Mouse (Mus musculus): ENCODE measurements around the gene Ift80.
"Not testable (repeated sequence)": the region's sequence is repeated elsewhere in the genome, so short reads cannot be mapped to it uniquely, and the experiment has no call there.

The Ift80 gene

DNA sequence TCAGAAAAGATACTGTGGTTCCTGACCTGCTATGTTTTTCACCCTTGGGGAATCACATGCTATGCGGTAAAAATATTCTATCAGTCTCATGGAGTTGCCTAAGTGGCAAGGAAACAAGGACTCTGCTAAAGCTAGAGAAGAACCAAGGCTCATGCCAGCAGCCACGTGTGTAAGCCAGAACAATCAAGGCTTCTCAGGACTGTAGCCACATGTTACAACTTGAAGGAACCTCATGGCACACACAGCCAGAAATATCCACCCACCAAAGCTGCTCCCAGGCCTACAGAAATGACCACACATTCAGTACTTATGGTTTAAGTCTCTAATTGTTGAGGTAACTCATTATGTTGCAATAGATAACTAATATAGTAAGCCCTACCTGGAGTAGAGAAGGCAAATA is 17.8 kb downstream of the Ift80 start:
- no peak for DNase-seq (ENCODE audit: low spot score in 2 of 2)

GRCm38 (mm10) chr3:68980898-68981297 is 23.5 kb downstream of the Ift80 start:
- no peak for DNase-seq (ENCODE audit: low spot score in 2 of 2)

- DNase-seq (ENCODE audit: low spot score in 2 of 2): no peak
Measured at GRCm38 (mm10) chr3:68979187-68979586, 25.2 kb downstream of the Ift80 start.

- no peak for DNase-seq (ENCODE audit: low spot score in 2 of 2)
Measured at GRCm38 (mm10) chr3:68977696-68978095, 26.7 kb downstream of the Ift80 start.

GRCm38 (mm10) chr3:68975533-68976490 is 28.6 kb downstream of the Ift80 start:
- no peak for DNase-seq (ENCODE audit: low spot score in 2 of 2)

DNA sequence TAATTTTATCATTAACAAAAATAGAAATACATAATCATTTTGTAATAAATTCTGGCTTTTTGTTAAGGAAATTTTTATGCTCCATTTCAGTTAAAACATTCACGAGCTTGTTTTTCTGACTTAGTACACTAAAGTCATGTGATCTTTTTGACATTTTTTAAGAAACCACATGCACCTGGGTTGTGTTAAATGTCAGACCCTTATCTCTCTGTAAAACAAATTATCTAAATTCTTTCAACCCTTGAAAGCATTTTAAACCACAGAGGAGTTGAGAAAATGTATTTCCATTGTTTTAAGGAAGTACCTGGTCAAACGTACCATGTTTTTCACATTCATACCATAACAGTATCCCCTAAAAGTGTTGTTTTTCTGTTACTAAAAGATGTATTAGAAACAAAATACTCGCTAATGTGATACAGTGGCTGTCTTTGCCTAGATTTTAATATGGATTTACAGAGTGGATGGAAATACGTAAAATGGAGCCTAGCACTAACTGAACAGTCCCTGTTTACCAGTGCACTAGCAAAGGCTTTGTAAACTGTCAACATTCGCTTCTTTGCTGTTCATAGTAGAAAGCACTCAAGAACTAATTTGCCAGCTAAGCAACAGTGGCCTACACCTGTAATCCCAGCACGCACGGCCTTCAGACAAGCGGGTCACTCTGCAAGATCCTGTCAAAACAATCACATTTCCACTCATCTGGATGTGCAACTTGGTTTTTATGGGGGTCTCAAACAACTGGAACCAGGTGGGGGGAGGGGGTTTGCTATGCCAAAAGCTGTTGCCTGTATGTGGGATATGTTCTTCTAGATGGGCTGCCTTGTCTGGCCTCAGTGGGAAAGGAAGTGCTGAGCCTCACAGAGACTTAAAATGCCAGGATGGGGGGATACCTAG is 29.5 kb downstream of the Ift80 start:
- DNase-seq (ENCODE audit: low spot score in 2 of 2): no peak

- DNase-seq (ENCODE audit: low spot score in 2 of 2): no peak
Measured at GRCm38 (mm10) chr3:68973574-68973973, 30.8 kb downstream of the Ift80 start.

DNA sequence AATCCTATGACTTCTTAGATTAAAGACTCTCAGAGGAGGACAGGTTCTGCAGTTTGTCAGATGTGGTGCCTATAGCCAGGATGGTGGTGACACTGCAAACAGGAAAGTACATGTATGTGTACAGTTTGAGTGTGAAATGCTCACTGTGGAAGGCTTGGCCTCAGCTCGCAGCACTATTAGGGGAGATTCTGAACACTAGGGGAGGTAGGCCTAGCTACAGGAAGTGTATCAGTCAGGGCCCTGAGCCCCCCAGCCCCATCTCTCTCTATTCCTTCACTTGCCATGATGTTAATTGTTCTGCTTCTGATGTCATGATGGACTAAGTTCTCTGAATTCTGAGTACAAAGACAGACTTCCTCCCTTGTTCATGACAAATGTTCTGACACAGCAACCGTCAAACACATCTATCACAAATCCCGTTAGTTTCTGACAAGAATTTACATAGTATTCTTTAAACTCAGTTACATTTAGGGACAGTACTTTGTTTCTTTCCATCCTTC is 35.2 kb downstream of the Ift80 start:
- DNase-seq (ENCODE audit: low spot score in 2 of 2): no peak

- no peak for DNase-seq (ENCODE audit: low spot score in 2 of 2)
Measured at GRCm38 (mm10) chr3:68967404-68967803, 37.0 kb downstream of the Ift80 start.

DNA sequence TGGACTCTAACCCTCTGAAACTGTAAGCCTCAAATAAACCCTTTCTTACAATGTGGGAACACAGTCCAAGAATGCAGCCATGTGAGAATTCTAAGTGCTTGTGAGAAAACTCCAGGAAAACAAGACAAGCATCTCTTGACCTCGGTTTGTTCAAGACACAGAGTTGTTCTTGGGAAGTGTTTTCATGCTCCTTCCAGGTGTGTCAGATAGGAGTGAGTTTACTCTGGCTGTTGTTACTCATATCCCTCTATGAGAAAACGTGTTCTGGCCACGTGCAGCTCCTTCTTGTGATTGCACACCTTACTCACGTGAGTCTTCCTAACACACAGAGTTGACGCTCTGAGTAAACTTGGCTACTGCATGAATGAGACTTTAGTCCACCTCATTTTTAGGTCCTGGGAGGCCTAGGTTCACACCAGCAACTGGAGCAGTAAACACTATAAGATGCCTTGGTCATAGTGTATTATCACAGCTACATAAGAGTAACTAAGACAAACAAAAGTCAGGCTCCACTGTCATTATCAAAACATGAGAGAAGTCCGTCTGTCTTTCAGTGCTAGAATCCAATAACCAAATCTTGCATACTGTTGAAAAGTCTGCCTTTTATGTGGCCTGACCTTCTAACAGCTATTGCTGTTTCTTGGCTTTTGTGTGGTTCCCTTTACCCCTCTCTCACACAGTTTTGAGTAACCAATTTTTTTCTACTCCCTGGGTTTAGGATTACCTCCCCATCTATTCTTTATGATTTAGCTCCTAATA is 37.7 kb downstream of the Ift80 start:
- DNase-seq (ENCODE audit: low spot score in 2 of 2): no peak

DNA sequence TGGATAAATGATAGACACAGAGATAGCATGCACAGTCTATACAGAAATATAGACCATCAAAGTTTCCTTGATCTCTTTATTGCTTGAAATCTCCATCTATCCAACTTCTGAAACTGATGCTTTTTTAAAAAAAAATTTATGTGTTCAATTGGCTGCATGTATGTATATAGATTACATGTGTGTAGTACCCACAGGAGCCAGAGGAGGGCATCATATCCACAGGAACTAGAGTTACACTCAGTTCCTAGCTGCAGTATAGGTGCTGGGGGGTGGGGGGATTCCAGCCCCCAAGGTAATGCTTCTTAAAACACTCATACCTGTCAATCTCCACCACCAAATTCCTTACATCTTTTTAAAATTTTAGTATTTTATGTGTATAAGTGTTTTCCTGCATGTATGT is 39.7 kb downstream of the Ift80 start:
- DNase-seq (ENCODE audit: low spot score in 2 of 2): no peak

GRCm38 (mm10) chr3:68957413-68957812 is 47.0 kb downstream of the Ift80 start:
- no peak for DNase-seq (ENCODE audit: low spot score in 2 of 2)

DNA sequence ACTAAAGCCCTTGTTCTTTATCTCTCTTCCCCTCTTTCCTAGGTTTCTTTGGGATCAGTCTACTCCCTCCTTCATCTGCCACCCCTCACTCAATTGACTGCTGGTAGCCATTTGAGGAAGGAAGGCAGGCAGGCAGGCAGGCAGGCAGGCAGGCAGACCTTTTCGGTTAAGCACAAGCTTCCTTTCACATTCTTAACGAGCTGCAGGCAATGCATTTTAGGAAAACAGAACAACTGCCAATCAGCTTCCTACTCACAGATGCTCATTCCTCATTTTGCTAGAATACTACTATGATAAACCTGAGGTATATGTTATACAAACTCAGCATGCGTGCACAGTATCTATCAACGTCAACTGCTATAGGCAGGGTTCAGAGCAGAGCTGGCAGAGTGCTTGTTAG is 47.9 kb downstream of the Ift80 start:
- DNase-seq (ENCODE audit: low spot score in 2 of 2): no peak

DNA sequence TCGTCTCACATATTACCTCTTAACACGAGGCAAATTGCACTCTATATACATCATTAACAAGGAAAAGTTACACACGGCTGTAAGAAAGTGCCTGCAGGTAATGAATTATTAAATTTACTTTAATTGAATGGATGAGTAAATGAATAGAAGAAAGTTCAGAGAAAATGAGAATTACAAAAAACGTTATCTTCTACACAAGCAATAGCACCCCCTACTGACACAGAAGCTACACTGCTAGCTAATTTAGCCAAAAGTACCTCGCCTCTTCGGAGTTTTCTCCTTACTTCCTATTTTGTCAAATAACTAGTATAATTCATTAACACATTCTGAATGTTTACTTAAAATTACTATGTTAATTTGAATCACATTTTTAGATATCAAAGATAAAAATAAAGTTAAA is 49.9 kb downstream of the Ift80 start:
- no peak for DNase-seq (ENCODE audit: low spot score in 2 of 2)

DNA sequence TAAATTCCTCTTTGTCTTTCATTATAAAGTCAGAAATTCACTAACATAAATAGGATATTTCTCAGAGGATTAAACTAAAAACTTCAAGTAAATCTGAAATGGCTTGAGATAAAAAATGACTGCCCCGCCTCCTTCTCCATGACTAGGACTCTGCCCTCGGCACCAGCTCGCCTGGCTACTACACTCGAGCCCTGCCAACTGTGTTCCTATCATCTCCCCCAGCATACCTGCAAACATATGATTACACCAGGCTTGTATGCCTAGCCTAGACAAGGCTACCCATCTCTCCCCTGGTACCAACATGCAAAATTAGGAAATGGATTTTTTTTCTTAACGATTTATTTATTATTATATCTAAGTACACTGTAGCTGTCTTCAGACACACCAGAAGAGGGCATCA is 51.7 kb downstream of the Ift80 start:
- DNase-seq (ENCODE audit: low spot score in 2 of 2): no peak

DNA sequence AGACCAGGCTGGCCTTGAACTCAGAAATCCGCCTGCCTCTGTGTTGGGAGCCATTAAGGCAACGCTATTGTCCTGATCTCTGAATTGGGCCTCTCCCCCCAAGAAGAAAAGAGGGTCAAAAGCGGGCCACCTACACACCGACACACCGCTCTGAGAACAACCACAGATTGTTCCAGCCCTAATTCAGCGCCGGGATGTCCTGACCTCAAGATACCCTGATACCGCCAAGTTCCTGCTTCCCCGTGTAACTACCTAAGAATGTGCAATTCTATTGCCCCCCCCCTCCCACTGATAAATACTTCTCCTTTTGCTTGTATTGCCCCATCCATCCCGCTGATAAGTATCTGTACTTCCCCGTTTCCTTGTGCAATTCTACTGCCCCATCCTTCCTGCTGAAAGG is 52.4 kb downstream of the Ift80 start:
- DNase-seq (ENCODE audit: low spot score in 2 of 2): not testable (repeated sequence)

- DNase-seq (ENCODE audit: low spot score in 2 of 2): no peak
Measured at GRCm38 (mm10) chr3:68949381-68949780, 55.0 kb downstream of the Ift80 start.

- no peak for DNase-seq (ENCODE audit: low spot score in 2 of 2)
Measured at GRCm38 (mm10) chr3:68948918-68949317, 55.5 kb downstream of the Ift80 start.

GRCm38 (mm10) chr3:68941867-68942266 is 62.5 kb downstream of the Ift80 start:
- DNase-seq (ENCODE audit: low spot score in 2 of 2): no peak

DNA sequence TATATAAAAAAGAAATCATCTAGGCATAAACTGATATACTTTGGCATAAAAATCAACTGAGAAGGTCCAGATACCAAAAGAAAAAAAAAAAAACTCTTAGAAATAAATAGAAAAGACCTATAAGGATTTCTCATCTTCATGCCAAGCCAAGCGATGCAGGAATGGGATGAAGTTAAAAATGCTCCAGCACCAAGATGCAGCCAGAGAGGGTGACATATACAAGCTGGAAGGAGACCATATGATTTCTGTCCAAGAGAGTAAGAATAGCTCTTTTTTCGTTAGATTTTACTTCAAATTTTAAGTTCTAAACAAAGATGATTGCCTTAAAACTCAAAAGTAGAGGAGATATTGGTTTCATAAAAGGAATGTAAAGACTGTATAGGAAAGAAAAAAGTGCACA is 64.1 kb downstream of the Ift80 start:
- no peak for DNase-seq (ENCODE audit: low spot score in 2 of 2)

- DNase-seq (ENCODE audit: low spot score in 2 of 2): no peak
Measured at GRCm38 (mm10) chr3:68939312-68939711, 65.1 kb downstream of the Ift80 start.

- no peak for DNase-seq (ENCODE audit: low spot score in 2 of 2)
Measured at GRCm38 (mm10) chr3:68936709-68937108, 67.7 kb downstream of the Ift80 start.

Measured in urinary bladder, postnatal 4 days (tissue).